Mouse (Mus musculus) CD4-positive naive resting alpha-beta T cell, adult 76 days (primary cell): ENCODE measurements around the gene Ackr1. TPM values are rescaled to one million over a fixed set of nuclear protein-coding genes. Genes with fewer than 3 reads are reported as not detected.

Experiments used
- total RNA-seq: library from RNA; stranded (reverse); gene quantifications from one replicate; pipeline ENCODE4 v1.2.4, GENCODE M21; 2023

The Ackr1 gene
- total RNA-seq = not detected

GRCm38 (mm10) chr1:173333312-173334253 is at the start of gene Ackr1:
Gene Ackr1, minus strand, starts transcription at chr1:173333750.

GRCm38 (mm10) chr1:173367356-173368046 is 34.0 kb upstream of the Ackr1 start, which contains the start of gene Cadm3:
Gene Cadm3, minus strand, starts transcription at chr1:173367695.

GRCm38 (mm10) chr1:173350372-173350957 is 16.9 kb upstream of the Ackr1 start, which contains the start of gene Aim2:
Gene Aim2, plus strand, starts transcription at chr1:173350879.

Other genes with a start within 250 kb of the Ackr1 start
- not detected for gene Olfr1408, start 196.4 kb downstream of the Ackr1 start, total RNA-seq
- gene Olfr1406, start 143.1 kb downstream of the Ackr1 start, total RNA-seq = not detected
- not detected for gene Olfr218, start 135.9 kb downstream of the Ackr1 start, total RNA-seq
- not detected for gene Olfr1404, start 121.4 kb downstream of the Ackr1 start, total RNA-seq
- not detected for gene Fcer1a, start 106.5 kb downstream of the Ackr1 start, total RNA-seq
- gene Olfr418, start 67.7 kb downstream of the Ackr1 start, total RNA-seq = not detected
- not detected for gene Mptx2, start 56.0 kb downstream of the Ackr1 start, total RNA-seq
- gene Aim2, start 17.1 kb upstream of the Ackr1 start, total RNA-seq = 41.7 TPM
- gene Cadm3, start 33.9 kb upstream of the Ackr1 start, total RNA-seq = 0.26 TPM
- 88.9 TPM for gene Ifi206, start 157.3 kb upstream of the Ackr1 start, total RNA-seq
- 23.0 TPM for gene Ifi214, start 202.2 kb upstream of the Ackr1 start, total RNA-seq